Mouse (Mus musculus) small intestine, adult 2 months (tissue): ENCODE measurements around the gene Pde4d. TPM values are rescaled to one million over a fixed set of nuclear protein-coding genes. Genes with fewer than 3 reads are reported as not detected.
A peak's percentile ranks its signal among the peaks of the same experiment; 100 is the strongest.

ENCODE experiments used
- H3K27ac ChIP-seq: fragments of 200-500 bp; 2 replicates; pipeline ENCODE4 v1.5.1; 2012; ENCODE audit warnings: low read depth, low read length, control low read depth, inconsistent platforms; ENCODE audit not compliant: insufficient read depth
- H3K27me3 ChIP-seq: fragments of 200-500 bp; 2 replicates; pipeline ENCODE4 v1.6.1; 2012; ENCODE audit warnings: mild to moderate bottlenecking, moderate library complexity, low read length, inconsistent platforms; ENCODE audit not compliant: control insufficient read depth, insufficient read depth
- H3K36me3 ChIP-seq: fragments of 200-500 bp; 2 replicates; pipeline ENCODE4 v1.6.1; 2012; ENCODE audit warnings: mild to moderate bottlenecking, low read length, control low read depth, inconsistent platforms; ENCODE audit not compliant: control insufficient read depth, insufficient read depth
- H3K4me1 ChIP-seq: fragments of 200-500 bp; 2 replicates; pipeline ENCODE4 v1.6.1; 2012; ENCODE audit warnings: low read length, inconsistent platforms, mixed read lengths; ENCODE audit not compliant: control insufficient read depth, insufficient read depth, insufficient read length
- H3K4me3 ChIP-seq: fragments of 200-500 bp; 2 replicates; pipeline ENCODE4 v1.5.1; 2012; ENCODE audit warnings: low read depth, mild to moderate bottlenecking, control low read depth, inconsistent platforms, low read length, moderate library complexity
- CTCF ChIP-seq: fragments of 200-500 bp; IDR thresholded peaks from 2 replicates; pipeline ENCODE4 v1.5.1; 2012; ENCODE audit warnings: low read depth, mild to moderate bottlenecking, control low read depth, inconsistent platforms, low read length, moderate library complexity, mixed read lengths; ENCODE audit not compliant: insufficient replicate concordance, insufficient read length; ENCODE audit errors: extremely low read depth
- POLR2A ChIP-seq: fragments of 200-500 bp; IDR thresholded peaks from 2 replicates; pipeline ENCODE4 v1.6.1; 2012; ENCODE audit warnings: low read depth, mild to moderate bottlenecking, control low read depth, inconsistent platforms, low read length, moderate library complexity
- WGBS: fragments of 180-500 bp; shearing (Covaris S2); methylation state at CpG from one replicate; pipeline ENCODE4 v1.1.7; 2018; 5-methylcytosine and 5-hydroxymethylcytosine counted together
- polyA plus RNA-seq: library from polyadenylated mRNA; depleted of rRNA; stranded (reverse); fragments of >200 nt; gene quantifications from 2 replicates; pipeline ENCODE4 v1.2.3, GENCODE M21; 2012

Pde4d gene
- polyA plus RNA-seq, 1 experiment, result 8.4 TPM

- no peak for TF ChIP-seq POLR2A
- no peak for TF ChIP-seq CTCF
- no peaks in the 10 kb centered on the region; the same call in 1 of the 2 replicates for H3K4me1 ChIP-seq
- WGBS, result 23% methylated on average over 16 of the region's 16 CpGs
- no peaks in the 10 kb centered on the region for H3K27me3 ChIP-seq
- H3K4me3 ChIP-seq, result peak overlapping the region; percentile 43
- no peak overlapping the region for H3K27ac ChIP-seq
- no peaks in the 10 kb centered on the region for H3K36me3 ChIP-seq
Observed at GRCm38 (mm10) chr13:109211941-109212487, 762.3 kb downstream of the Pde4d start.

GRCm38 (mm10) chr13:109212788-109213473, 763.2 kb downstream of the Pde4d start:
- Histone ChIP-seq H3K36me3 (no peaks in the 10 kb centered on the region), H3K4me3 (peak overlapping the region; percentile 2; the same call in 1 of the 2 replicates), H3K27ac (no peak overlapping the region), H3K4me1 (no peaks in the 10 kb centered on the region; the same call in 1 of the 2 replicates), H3K27me3 (no peaks in the 10 kb centered on the region)
- TF ChIP-seq POLR2A (no peak), CTCF (peak; percentile 29; the same call in 1 of the 2 replicates)
- WGBS, result 18% methylated on average over 13 of the region's 13 CpGs

GRCm38 (mm10) chr13:109219019-109219725, 769.4 kb downstream of the Pde4d start:
- no peak overlapping the region for H3K27ac ChIP-seq
- H3K4me3 ChIP-seq, result no peak overlapping the region
- WGBS, result 87% methylated on average over 8 of the region's 8 CpGs
- no peak for TF ChIP-seq POLR2A
- no peak for TF ChIP-seq CTCF
- H3K27me3 ChIP-seq, result no peaks in the 10 kb centered on the region
- no peaks in the 10 kb centered on the region for H3K4me1 ChIP-seq
- H3K36me3 ChIP-seq, result no peaks in the 10 kb centered on the region

GRCm38 (mm10) chr13:109228967-109229617, 779.3 kb downstream of the Pde4d start:
- TF ChIP-seq CTCF (no peak), POLR2A (no peak)
- Histone ChIP-seq H3K36me3 (no peaks in the 10 kb centered on the region), H3K27ac (peak overlapping the region; percentile 96), H3K27me3 (no peaks in the 10 kb centered on the region), H3K4me3 (peak overlapping the region; percentile 43), H3K4me1 (peaks cover 13% of the 10 kb centered on the region; the same call in 1 of the 2 replicates)
- WGBS, result 16% methylated on average over 8 of the region's 8 CpGs

- Histone ChIP-seq H3K27me3 (no peaks in the 10 kb centered on the region), H3K4me3 (peak overlapping the region; percentile 43), H3K4me1 (peaks cover 13% of the 10 kb centered on the region; the same call in 1 of the 2 replicates), H3K27ac (peak overlapping the region; percentile 96), H3K36me3 (no peaks in the 10 kb centered on the region)
- 6% methylated on average over 17 of the region's 17 CpGs for WGBS
- no peak for TF ChIP-seq POLR2A
- TF ChIP-seq CTCF, result no peak
Observed at GRCm38 (mm10) chr13:109229618-109230334, 780.0 kb downstream of the Pde4d start.

- H3K4me1 ChIP-seq, result peaks cover 13% of the 10 kb centered on the region; the same call in 1 of the 2 replicates
Observed at GRCm38 (mm10) chr13:109230335-109230987, 780.7 kb downstream of the Pde4d start.

More at GRCm38 (mm10) chr13:109230335-109230987, 780.7 kb downstream of the Pde4d start:
- Histone ChIP-seq H3K27ac (peak overlapping the region; percentile 96), H3K36me3 (no peaks in the 10 kb centered on the region), H3K27me3 (no peaks in the 10 kb centered on the region), H3K4me3 (peak overlapping the region; percentile 36; the same call in 1 of the 2 replicates)
- no peak for TF ChIP-seq POLR2A
- TF ChIP-seq CTCF, result no peak
- WGBS, result 10% methylated on average over 13 of the region's 13 CpGs
